8 mouse cellular contexts compared by ENCODE assay signal in the genomic region with DNA sequence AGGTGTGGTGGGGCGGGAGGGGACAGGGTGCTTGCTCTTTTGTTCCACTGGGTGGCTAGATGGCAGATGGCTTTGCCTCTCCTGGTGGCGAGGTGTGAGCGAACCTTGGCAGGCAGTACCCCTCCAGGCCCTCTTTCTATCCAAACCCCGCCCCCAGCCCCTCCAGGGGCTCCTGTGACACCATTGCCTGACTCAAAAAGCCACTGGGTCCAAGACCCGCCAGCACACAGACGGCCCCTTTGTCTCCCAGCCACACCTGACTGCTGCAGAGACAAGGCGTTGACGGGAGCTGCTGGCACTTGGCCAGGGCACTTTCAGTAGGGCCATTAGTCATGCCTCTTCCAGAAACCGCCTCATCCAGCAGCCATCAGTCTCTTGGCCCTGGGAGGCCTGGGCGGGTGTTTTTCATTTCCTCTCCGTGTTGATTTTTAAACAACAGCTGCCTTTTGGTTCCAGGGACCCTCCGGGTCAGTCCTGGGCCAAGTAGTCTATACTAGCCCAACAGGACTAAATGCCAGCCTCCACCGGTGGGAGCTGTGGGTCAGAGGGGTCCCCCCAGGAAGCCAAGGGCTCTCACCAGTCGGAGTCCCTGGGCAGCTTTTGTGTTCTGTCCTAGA. TPM values are rescaled to one million over a fixed set of nuclear protein-coding genes. Genes with fewer than 3 reads are reported as not detected.
DNase-seq lines count a peak whose midpoint lies in the region; ATAC-seq and TF ChIP-seq lines count a peak whose summit lies in the region.

No protein-coding gene starts in this region.

- peak; percentile 28; the same call in 1 of the 2 replicates for TF ChIP-seq CTCF in stomach, postnatal 0 days (IDR thresholded peaks at IDR 0.05; ENCODE audit: low read depth)

- no peaks in the 10 kb centered on the region for H3K9me3 ChIP-seq in forebrain, embryonic 14.5 days (replicated peaks; ENCODE audit: control insufficient read depth, low read length)
- no peaks in the 10 kb centered on the region for H3K9me3 ChIP-seq in lung, embryonic 16.5 days (ENCODE audit: control insufficient read depth, low read length)
- H3K9me3 ChIP-seq in stomach, postnatal 0 days (ENCODE audit: control insufficient read depth, low read length), result no peaks in the 10 kb centered on the region

- H3K27ac ChIP-seq in forebrain, embryonic 14.5 days (ENCODE audit: low read depth, low read length), result peak overlapping the region; percentile 79
- peak overlapping the region; percentile 75 for H3K27ac ChIP-seq in lung, embryonic 16.5 days (ENCODE audit: low read length)
- peak overlapping the region; percentile 58 for H3K27ac ChIP-seq in stomach, postnatal 0 days (replicated peaks)

- intact Hi-C loops in heart, postnatal 36 days (cut with DNase I), result no loop called here

- no peak for TF ChIP-seq EP300 in stomach, postnatal 0 days (optimal IDR thresholded peaks at IDR 0.05)

- peak; percentile 36 for DNase-seq in right cerebral cortex, postnatal 4 days
- no peak for DNase-seq in right cerebral cortex, postnatal 36 days (ENCODE audit: low spot score in 2 of 2)
- peak; percentile 72 for DNase-seq in cerebellum, adult 11-12 months
- DNase-seq in forebrain, embryonic 14.5 days (ENCODE audit: low spot score), result peak; percentile 91
- DNase-seq in heart, postnatal 36 days, result peak; percentile 49 to 63
- DNase-seq in stomach, postnatal 0 days (ENCODE audit: low spot score), result peak; percentile 91
- DNase-seq in spleen, adult 18-20 months, result no peak

- no peak overlapping the region for H3K4me3 ChIP-seq in forebrain, embryonic 14.5 days (ENCODE audit: low read depth, low read length)
- no peak overlapping the region for H3K4me3 ChIP-seq in lung, embryonic 16.5 days (ENCODE audit: low read length)
- no peak overlapping the region for H3K4me3 ChIP-seq in stomach, postnatal 0 days (ENCODE audit: low read depth, low read length)

- H3K27me3 ChIP-seq in forebrain, embryonic 14.5 days (replicated peaks; ENCODE audit: control insufficient read depth, insufficient read depth, low read length), result no peaks in the 10 kb centered on the region
- H3K27me3 ChIP-seq in lung, embryonic 16.5 days (ENCODE audit: control insufficient read depth, insufficient read depth, low read depth, low read length), result no peaks in the 10 kb centered on the region
- no peaks in the 10 kb centered on the region for H3K27me3 ChIP-seq in stomach, postnatal 0 days (ENCODE audit: control insufficient read depth, insufficient read depth, low read length)

- H3K4me2 ChIP-seq in forebrain, embryonic 14.5 days (ENCODE audit: low read length), result no peak overlapping the region
- H3K4me2 ChIP-seq in lung, embryonic 16.5 days (ENCODE audit: low read depth, low read length), result peak overlapping the region; percentile 35
- no peak overlapping the region for H3K4me2 ChIP-seq in stomach, postnatal 0 days (replicated peaks; ENCODE audit: low read depth)

- H3K9ac ChIP-seq in forebrain, embryonic 14.5 days (ENCODE audit: low read length), result peak overlapping the region; percentile 29; the same call in 1 of the 2 replicates
- peak overlapping the region; percentile 45 for H3K9ac ChIP-seq in lung, embryonic 16.5 days (ENCODE audit: low read length)
- H3K9ac ChIP-seq in stomach, postnatal 0 days (ENCODE audit: low read length), result peak overlapping the region; percentile 13; the same call in 1 of the 2 replicates

- no peaks in the 10 kb centered on the region for H3K36me3 ChIP-seq in forebrain, embryonic 14.5 days (ENCODE audit: control insufficient read depth, insufficient read depth, low read length)
- no peaks in the 10 kb centered on the region for H3K36me3 ChIP-seq in lung, embryonic 16.5 days (ENCODE audit: control insufficient read depth, insufficient read depth, low read length)
- H3K36me3 ChIP-seq in stomach, postnatal 0 days (ENCODE audit: control insufficient read depth, insufficient read depth, low read length), result no peaks in the 10 kb centered on the region

- peak; percentile 96 for ATAC-seq in forebrain, embryonic 14.5 days
- ATAC-seq in lung, embryonic 16.5 days (ENCODE audit: low read depth), result peak; percentile 84
- peak; percentile 86 for ATAC-seq in stomach, postnatal 0 days (ENCODE audit: low FRiP score, low TSS enrichment)

- peaks cover 13% of the 10 kb centered on the region for H3K4me1 ChIP-seq in forebrain, embryonic 14.5 days (ENCODE audit: control insufficient read depth, insufficient read depth, low read length)
- H3K4me1 ChIP-seq in lung, embryonic 16.5 days (replicated peaks; ENCODE audit: control insufficient read depth, insufficient read depth, low read length), result peaks cover 22% of the 10 kb centered on the region
- peaks cover 5% of the 10 kb centered on the region for H3K4me1 ChIP-seq in stomach, postnatal 0 days (replicated peaks; ENCODE audit: control insufficient read depth, insufficient read depth)

- WGBS in forebrain, embryonic 14.5 days, result 16% methylated on average over 14 of the region's 14 CpGs
- WGBS in lung, embryonic 16.5 days, result 11% methylated on average over 14 of the region's 14 CpGs
- 22% methylated on average over 14 of the region's 14 CpGs for WGBS in stomach, postnatal 0 days

RNA-seq across cellular contexts. Expression of a gene that starts 58.4 kb away (rescaled TPM):
- polyA plus RNA-seq in forebrain, embryonic 14.5 days (2014; fragmentation: Nextera tagmentation; extraction: Ambion mirVana), result 1.3 and 1.6 TPM in 2 replicates
- total RNA-seq in heart, postnatal 36 days (2021), result 10 to 100 TPM; 15.3 to 20.8 TPM
- 1.2 and 1.6 TPM in 2 replicates for polyA plus RNA-seq in lung, embryonic 16.5 days (2015; fragmentation: Nextera tagmentation; extraction: Ambion mirVana)
- 3.4 and 4.1 TPM in 2 replicates for polyA plus RNA-seq in stomach, postnatal 0 days (2015; fragmentation: Nextera tagmentation; extraction: Ambion mirVana)

Comparison
In these comparisons a context has a peak if more than half of its experiments do, and no peak if none do; other contexts are left out.
1. DNase-seq: peak in right cerebral cortex, postnatal 4 days (single experiment), cerebellum, adult 11-12 months (single experiment), forebrain, embryonic 14.5 days (single experiment), heart, postnatal 36 days (2 of 2) and stomach, postnatal 0 days (single experiment); none in right cerebral cortex, postnatal 36 days (0 of 2) and spleen, adult 18-20 months (0 of 2).
2. Peak in every context shown above with its lines, with median percentiles within 50 percentile points of each other: ATAC-seq, H3K27ac ChIP-seq and H3K9ac ChIP-seq.